Mouse (Mus musculus) neural tube, embryonic 15.5 days (tissue): ENCODE measurements around the gene Plcb4. TPM values are rescaled to one million over a fixed set of nuclear protein-coding genes. Genes with fewer than 3 reads are reported as not detected.

Experiments
- ATAC-seq: fragments of 200-750 bp; cut with Nextera tagmentation; 2 replicates; pipeline ENCODE4 v1.8.0; 2017; ENCODE audit warnings: mild to moderate bottlenecking, moderate TSS enrichment, moderate library complexity; ENCODE audit not compliant: low FRiP score
- H3K27ac ChIP-seq: fragments of 300-500 bp; sonication (generic); replicated peaks from 2 replicates; pipeline ENCODE4 v1.5.1; 2015; ENCODE audit warnings: mild to moderate bottlenecking, inconsistent platforms
- H3K27me3 ChIP-seq: fragments of 300-500 bp; sonication (generic); replicated peaks from 2 replicates; pipeline ENCODE4 v1.6.1; 2015; ENCODE audit warnings: inconsistent platforms
- H3K36me3 ChIP-seq: fragments of 300-500 bp; sonication (generic); 2 replicates; pipeline ENCODE4 v1.6.1; 2015; ENCODE audit warnings: inconsistent platforms
- H3K4me1 ChIP-seq: fragments of 300-500 bp; sonication (generic); 2 replicates; pipeline ENCODE4 v1.6.1; 2015; ENCODE audit warnings: inconsistent platforms
- H3K4me2 ChIP-seq: fragments of 300-500 bp; sonication (generic); 2 replicates; pipeline ENCODE4 v1.6.1; 2015; ENCODE audit warnings: inconsistent platforms, mild to moderate bottlenecking, moderate library complexity
- H3K4me3 ChIP-seq: fragments of 300-500 bp; sonication (generic); replicated peaks from 2 replicates; pipeline ENCODE4 v1.5.1; 2015; ENCODE audit warnings: mild to moderate bottlenecking, inconsistent platforms
- H3K9ac ChIP-seq: fragments of 300-500 bp; sonication (generic); replicated peaks from 2 replicates; pipeline ENCODE4 v1.6.1; 2015; ENCODE audit warnings: mild to moderate bottlenecking, inconsistent platforms
- H3K9me3 ChIP-seq: fragments of 300-500 bp; sonication (generic); replicated peaks from 2 replicates; pipeline ENCODE4 v1.6.1; 2016; ENCODE audit warnings: inconsistent platforms
- WGBS: fragments of 180-500 bp; shearing (Covaris S2); methylation state at CpG from one replicate; pipeline ENCODE4 v1.1.7; 2015; ENCODE audit warnings: mixed read lengths; 5-methylcytosine and 5-hydroxymethylcytosine counted together
- polyA plus RNA-seq: library from polyadenylated mRNA; unstranded; fragments of >200 nt; fragmentation: Nextera tagmentation; extraction: Ambion mirVana; gene quantifications from 2 replicates; pipeline ENCODE4 v1.2.1, GENCODE M21; 2015

Plcb4 gene
- polyA plus RNA-seq, 1 experiment from 2014 or later = 35.5 TPM

DNA sequence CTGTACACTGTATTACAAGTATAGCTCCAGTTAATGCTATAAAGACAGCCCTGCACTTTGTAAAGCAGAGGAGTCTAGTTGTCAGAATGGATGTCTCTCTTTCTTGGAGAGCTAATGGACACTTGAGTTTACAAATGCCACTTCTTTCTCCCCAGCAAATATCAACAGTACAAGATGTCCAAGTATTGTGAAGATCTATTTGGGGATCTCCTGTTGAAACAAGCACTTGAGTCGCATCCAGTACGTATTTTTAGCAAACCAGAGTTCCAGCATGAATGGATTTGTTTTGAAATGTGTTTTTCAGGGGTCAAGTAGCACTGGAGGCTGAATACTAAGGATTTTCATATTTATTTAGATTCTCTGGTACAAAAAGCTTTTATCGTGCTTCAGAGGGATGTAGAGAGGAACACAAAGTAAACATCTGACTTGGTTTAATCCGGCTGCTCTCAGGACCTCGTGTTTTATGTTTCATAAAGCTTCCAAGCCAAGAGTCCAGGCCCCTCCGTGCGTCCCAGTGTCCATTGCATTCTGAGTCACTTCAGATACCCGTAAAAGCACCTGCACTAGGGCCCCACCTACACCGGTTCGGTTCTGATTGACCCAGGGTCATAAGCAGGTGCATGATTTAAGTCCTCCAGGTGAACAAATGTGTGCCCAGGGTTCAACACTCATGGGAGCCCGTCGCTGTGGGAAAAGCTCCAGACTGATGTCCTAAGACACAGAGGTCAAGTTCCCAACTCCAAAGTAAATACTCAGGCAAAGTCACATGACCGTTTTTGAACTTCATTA lies 296.1 kb downstream of the Plcb4 start:
- Histone ChIP-seq H3K36me3 (peaks cover 10% of the 10 kb centered on the region), H3K9me3 (no peaks in the 10 kb centered on the region), H3K9ac (no peak overlapping the region), H3K4me2 (no peak overlapping the region), H3K4me3 (no peak overlapping the region), H3K27me3 (no peaks in the 10 kb centered on the region), H3K4me1 (peaks cover 5% of the 10 kb centered on the region), H3K27ac (no peak overlapping the region)
- no peak for ATAC-seq
- WGBS = 89% methylated on average over 13 of the region's 13 CpGs

DNA sequence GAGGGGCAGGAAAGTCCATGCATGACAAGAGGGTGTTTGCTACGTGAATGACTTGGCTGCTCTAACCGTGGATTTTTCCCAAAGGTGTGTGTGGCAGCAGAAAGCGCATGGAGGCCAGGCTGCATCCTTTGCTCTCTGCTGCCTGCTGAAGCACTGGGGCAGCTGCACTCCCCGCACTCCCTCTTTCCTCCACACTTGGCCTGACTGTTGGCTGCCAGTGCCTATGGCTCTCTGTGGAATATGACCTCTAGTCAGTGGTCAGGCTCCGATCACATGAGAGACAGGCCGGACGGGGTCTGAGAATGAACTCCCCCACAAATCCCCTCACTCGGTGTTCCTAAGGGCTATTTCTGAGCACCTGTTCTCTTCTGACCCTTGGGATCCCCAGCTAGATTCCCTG lies 297.0 kb downstream of the Plcb4 start:
- Histone ChIP-seq H3K27me3 (no peaks in the 10 kb centered on the region), H3K27ac (no peak overlapping the region), H3K4me2 (no peak overlapping the region), H3K4me3 (no peak overlapping the region), H3K36me3 (peaks cover 10% of the 10 kb centered on the region; the same call in 1 of the 2 replicates), H3K9me3 (no peaks in the 10 kb centered on the region), H3K4me1 (peaks cover 5% of the 10 kb centered on the region), H3K9ac (no peak overlapping the region)
- 90% methylated on average over 8 of the region's 8 CpGs for WGBS
- no peak for ATAC-seq

DNA sequence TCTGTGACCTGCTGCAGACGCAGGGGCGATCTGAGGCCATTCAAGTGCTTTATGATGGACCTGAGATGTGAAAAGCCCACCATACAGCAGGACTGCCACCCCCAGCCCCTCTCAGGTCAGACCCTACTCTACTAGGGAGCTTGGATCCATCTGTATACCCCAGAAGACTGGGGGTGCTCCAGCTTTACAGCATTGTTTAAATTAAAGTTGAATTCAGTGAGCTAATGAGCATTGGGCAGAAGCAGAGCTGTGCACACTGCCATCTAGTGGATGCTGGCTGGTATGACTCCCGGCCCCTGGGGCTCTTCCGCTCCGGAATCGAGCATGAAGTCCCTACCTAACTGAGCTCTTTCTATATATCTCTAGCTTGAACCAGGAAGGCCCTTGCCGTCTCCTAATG lies 298.9 kb downstream of the Plcb4 start:
- Histone ChIP-seq H3K36me3 (peaks cover 15% of the 10 kb centered on the region; the same call in 1 of the 2 replicates), H3K9me3 (no peaks in the 10 kb centered on the region), H3K4me3 (no peak overlapping the region), H3K4me2 (0 out of 2 replicates have a peak overlapping the region, but pooled peaks have one; percentile 27), H3K9ac (no peak overlapping the region), H3K4me1 (peaks cover 5% of the 10 kb centered on the region), H3K27me3 (no peaks in the 10 kb centered on the region), H3K27ac (no peak overlapping the region)
- ATAC-seq = peak; percentile 69
- 28% methylated on average over 7 of the region's 7 CpGs for whole genome bisulfite sequencing

DNA sequence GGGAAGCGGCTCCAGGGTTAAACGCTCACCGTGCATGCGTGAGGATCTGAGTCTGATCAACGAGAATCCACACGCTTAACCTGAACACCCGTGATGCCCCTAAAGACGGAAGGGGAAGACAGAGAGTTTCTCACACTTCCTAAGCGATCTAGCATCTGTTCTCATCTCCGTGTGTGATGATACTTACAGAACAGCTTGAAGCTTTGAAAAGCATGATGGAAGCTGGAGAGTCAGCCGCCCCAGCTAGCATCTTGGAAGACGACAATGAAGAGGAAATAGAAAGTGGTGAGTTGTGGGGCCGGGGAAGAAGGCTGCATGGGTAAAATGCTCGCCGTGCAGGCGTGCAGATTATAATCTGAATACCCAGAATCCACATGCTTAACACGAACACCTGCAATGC lies 299.6 kb downstream of the Plcb4 start:
- Histone ChIP-seq H3K36me3 (peaks cover 15% of the 10 kb centered on the region; the same call in 1 of the 2 replicates), H3K27me3 (no peaks in the 10 kb centered on the region), H3K4me2 (no peak overlapping the region), H3K4me1 (peaks cover 5% of the 10 kb centered on the region), H3K27ac (no peak overlapping the region), H3K4me3 (no peak overlapping the region), H3K9ac (no peak overlapping the region), H3K9me3 (no peaks in the 10 kb centered on the region)
- WGBS = 90% methylated on average over 17 of the region's 17 CpGs
- ATAC-seq = no peak

DNA sequence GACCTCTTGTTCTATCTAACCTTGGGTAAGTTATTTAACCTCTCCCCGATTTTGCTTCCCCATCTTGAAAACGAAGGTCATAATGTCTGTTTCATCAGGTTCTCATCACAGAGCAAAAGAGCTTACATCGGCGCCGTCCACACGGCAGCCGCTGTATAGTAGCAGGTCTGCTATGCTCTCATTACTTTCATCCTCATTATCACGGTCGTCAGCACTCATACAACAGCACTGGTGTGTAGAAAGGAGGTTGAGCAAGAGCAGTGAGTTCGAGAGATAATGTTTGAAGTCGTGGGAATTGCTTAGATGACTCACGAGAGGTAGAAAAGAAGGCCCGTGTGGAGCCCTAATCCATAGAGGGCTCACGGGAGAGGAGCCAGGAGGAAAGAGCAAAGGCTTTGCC lies 304.3 kb downstream of the Plcb4 start:
- 86% methylated on average over 14 of the region's 14 CpGs for WGBS
- H3K4me2 ChIP-seq = no peak overlapping the region
- ATAC-seq = no peak
- H3K9ac ChIP-seq = no peak overlapping the region
- H3K27me3 ChIP-seq = no peaks in the 10 kb centered on the region
- no peak overlapping the region for H3K4me3 ChIP-seq
- H3K36me3 ChIP-seq = peaks cover 8% of the 10 kb centered on the region; the same call in 1 of the 2 replicates
- no peak overlapping the region for H3K27ac ChIP-seq
- peaks cover 4% of the 10 kb centered on the region for H3K4me1 ChIP-seq
- H3K9me3 ChIP-seq = no peaks in the 10 kb centered on the region

DNA sequence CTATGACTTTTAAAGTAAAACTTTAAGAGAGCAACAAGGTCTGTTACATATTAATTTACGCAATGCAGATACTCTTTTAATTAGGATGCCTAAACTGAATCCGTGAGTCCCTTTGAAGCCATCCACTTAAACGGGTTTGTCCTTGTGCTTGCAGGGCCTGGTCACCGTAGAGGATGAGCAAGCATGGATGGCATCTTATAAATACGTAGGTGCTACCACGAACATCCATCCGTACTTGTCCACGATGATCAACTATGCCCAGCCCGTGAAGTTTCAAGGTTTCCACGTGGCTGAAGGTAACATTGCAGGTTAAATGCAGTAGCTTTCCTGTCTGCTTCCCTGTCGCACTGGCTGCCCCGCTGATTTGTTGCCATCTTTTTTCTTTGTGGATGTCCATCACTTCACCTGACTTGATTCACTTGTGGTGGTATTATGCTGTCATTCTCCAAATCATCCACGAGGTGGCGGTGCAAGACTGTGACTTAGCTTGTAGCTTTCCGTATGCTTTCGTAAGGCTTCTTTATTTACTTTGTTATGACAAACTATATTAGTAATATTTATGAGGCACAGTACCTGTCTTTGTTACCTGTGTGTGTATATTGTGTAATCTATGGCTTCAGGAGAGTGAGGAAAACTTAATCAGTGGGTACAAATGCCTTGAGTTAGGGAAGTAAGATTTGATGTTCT lies 308.2 kb downstream of the Plcb4 start:
- Histone ChIP-seq H3K4me3 (no peak overlapping the region), H3K4me1 (peaks cover 9% of the 10 kb centered on the region), H3K27me3 (no peaks in the 10 kb centered on the region), H3K36me3 (peaks cover 5% of the 10 kb centered on the region; the same call in 1 of the 2 replicates), H3K9ac (no peak overlapping the region), H3K9me3 (no peaks in the 10 kb centered on the region), H3K4me2 (no peak overlapping the region), H3K27ac (no peak overlapping the region)
- WGBS = 61% methylated on average over 16 of the region's 16 CpGs
- ATAC-seq = peak; percentile 23; the same call in 1 of the 2 replicates

DNA sequence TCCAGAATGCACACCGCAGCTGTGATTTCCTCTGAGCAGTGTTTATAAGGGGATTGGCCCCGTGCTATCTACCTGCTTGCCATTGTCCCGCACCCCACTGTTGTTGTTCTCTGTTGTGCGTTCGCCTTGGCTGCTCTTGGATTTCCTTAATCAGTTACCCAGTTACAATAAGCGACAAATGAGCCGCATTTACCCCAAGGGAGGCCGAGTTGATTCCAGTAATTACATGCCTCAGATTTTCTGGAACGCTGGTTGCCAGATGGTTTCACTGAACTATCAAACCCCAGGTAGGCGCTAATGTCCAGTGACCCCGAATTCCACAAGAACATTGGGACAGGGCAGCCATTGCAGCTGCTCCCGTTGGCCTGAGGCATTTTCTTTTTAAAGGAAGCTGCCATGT lies 309.3 kb downstream of the Plcb4 start:
- Histone ChIP-seq H3K4me3 (no peak overlapping the region), H3K27ac (no peak overlapping the region), H3K4me2 (0 out of 2 replicates have a peak overlapping the region, but pooled peaks have one; percentile 1), H3K9me3 (no peaks in the 10 kb centered on the region), H3K27me3 (no peaks in the 10 kb centered on the region), H3K4me1 (peaks cover 9% of the 10 kb centered on the region), H3K9ac (no peak overlapping the region), H3K36me3 (peaks cover 3% of the 10 kb centered on the region; the same call in 1 of the 2 replicates)
- ATAC-seq = 0 out of 2 replicates have a peak, but pooled peaks have one; percentile 13
- 39% methylated on average over 12 of the region's 12 CpGs for WGBS

DNA sequence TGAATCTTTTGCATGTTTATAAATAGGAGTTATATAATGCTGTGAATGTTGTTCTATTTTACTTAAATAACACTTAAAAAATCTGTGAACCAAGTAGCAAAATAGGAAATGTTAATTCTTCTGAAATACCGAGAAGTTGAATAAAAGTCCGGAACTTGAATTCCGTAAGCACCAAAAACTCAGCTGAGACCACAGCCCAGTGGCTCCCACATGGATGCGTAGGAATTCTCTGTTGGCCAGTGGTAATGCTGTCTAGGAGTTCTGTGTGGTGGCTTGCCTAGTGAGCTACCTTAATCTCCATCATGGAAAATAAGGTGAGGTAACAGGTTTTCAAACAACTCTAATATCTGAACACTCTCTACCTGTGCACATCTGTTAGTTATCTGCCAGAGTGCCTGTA lies 312.1 kb downstream of the Plcb4 start:
- H3K9ac ChIP-seq = no peak overlapping the region
- 97% methylated on average over 4 of the region's 4 CpGs for WGBS
- peaks cover 8% of the 10 kb centered on the region; the same call in 1 of the 2 replicates for H3K36me3 ChIP-seq
- H3K4me2 ChIP-seq = no peak overlapping the region
- peaks cover 9% of the 10 kb centered on the region for H3K4me1 ChIP-seq
- no peak overlapping the region for H3K27ac ChIP-seq
- no peaks in the 10 kb centered on the region for H3K9me3 ChIP-seq
- no peaks in the 10 kb centered on the region for H3K27me3 ChIP-seq
- no peak for ATAC-seq
- no peak overlapping the region for H3K4me3 ChIP-seq

DNA sequence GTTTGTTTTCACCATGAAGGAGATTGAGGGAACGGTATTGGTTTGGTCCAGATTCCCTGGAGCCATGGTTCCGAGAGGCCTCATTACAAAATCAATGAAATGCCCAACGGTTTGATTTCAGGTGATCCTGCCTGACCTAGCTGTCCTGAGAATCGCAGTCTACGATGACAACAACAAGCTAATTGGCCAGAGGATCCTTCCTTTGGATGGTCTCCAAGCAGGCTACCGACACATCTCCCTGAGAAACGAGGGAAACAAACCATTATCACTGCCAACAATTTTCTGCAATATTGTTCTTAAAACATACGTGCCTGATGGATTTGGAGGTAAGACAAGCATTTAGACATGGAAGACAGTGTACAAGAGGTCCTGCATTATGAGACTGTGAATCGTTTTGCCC lies 317.2 kb downstream of the Plcb4 start:
- H3K9me3 ChIP-seq = no peaks in the 10 kb centered on the region

DNA sequence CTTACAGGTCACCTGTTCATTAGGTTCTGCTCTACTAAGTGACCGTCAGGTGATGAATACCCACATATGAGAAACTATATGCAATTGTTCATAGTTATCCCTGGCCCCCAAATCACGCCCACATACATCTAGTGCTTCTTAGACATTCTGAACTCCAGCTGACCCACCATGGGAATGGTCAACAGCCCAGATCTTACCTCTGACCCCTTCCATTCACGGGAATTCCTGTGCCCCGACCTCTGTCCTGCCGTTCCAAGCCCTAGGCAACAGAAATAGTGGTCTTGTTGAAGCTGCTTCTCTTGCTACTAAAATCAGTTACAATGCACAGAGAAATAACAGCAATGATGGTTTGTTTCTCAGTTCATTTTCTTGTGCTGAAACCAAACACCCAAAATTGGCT lies 320.0 kb downstream of the Plcb4 start:
- H3K4me3 ChIP-seq = no peak overlapping the region
- H3K9ac ChIP-seq = no peak overlapping the region
- ATAC-seq = no peak
- 61% methylated on average over 5 of the region's 5 CpGs for WGBS
- H3K27me3 ChIP-seq = no peaks in the 10 kb centered on the region
- H3K4me1 ChIP-seq = no peaks in the 10 kb centered on the region
- H3K27ac ChIP-seq = no peak overlapping the region
- no peaks in the 10 kb centered on the region for H3K9me3 ChIP-seq
- H3K4me2 ChIP-seq = no peak overlapping the region
- 0 out of 2 replicates have a peak, but pooled peaks cover 11% of the 10 kb centered on the region for H3K36me3 ChIP-seq

More for the DNA sequence above, 317.2 kb downstream of the Plcb4 start:
- Histone ChIP-seq H3K4me1 (no peaks in the 10 kb centered on the region), H3K9ac (no peak overlapping the region), H3K27me3 (no peaks in the 10 kb centered on the region), H3K36me3 (peaks cover 12% of the 10 kb centered on the region; the same call in 1 of the 2 replicates), H3K4me3 (no peak overlapping the region), H3K4me2 (no peak overlapping the region), H3K27ac (no peak overlapping the region)
- ATAC-seq = no peak
- 81% methylated on average over 9 of the region's 9 CpGs for WGBS

DNA sequence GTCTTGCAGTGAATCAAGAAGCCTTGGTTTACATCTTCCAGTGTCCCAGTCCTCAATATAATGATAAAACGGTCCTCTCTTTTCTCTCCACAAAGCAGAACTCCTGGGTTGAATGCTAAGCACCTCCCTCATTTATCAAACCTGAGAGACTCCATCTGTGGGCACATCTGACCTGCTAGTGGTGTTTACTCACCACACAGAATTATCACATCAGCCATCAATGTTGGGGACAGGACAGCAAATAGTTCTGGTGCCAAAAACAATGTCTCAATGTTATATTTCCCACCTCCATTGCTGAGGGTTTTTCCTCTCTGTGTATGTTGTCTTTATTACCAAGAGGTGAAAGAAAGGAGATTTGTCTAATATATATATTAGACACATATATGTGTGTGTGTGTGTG lies 321.6 kb downstream of the Plcb4 start:
- H3K4me3 ChIP-seq = no peak overlapping the region
- H3K4me2 ChIP-seq = no peak overlapping the region
- H3K4me1 ChIP-seq = no peaks in the 10 kb centered on the region
- 67% methylated on average over 1 of the region's 1 CpGs for WGBS
- no peaks in the 10 kb centered on the region for H3K27me3 ChIP-seq
- ATAC-seq = no peak
- no peak overlapping the region for H3K27ac ChIP-seq
- no peaks in the 10 kb centered on the region for H3K9me3 ChIP-seq
- no peak overlapping the region for H3K9ac ChIP-seq
- H3K36me3 ChIP-seq = peaks cover 22% of the 10 kb centered on the region; the same call in 1 of the 2 replicates

DNA sequence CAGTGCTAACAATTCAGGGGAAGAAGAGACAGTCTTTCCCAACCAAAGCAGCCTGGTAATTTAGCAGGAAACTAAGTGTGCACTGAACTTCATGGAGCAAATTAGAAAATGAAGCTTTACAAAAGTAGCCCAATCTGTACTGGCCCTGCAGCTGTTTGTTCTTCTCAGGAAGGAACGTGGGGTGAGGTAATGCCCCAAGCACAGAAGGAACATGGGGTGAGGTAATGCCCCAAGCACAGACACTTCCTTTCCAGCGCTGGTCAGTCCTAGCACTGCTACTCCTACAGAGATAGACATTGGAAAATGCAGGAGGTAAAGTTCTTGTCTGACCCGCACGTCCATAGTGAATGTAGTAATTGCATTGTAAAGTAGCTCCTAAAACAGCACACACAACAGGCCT lies 325.2 kb downstream of the Plcb4 start:
- H3K9me3 ChIP-seq = no peaks in the 10 kb centered on the region
- H3K9ac ChIP-seq = no peak overlapping the region
- no peaks in the 10 kb centered on the region for H3K4me1 ChIP-seq
- H3K4me3 ChIP-seq = no peak overlapping the region
- H3K27ac ChIP-seq = no peak overlapping the region
- peaks cover 18% of the 10 kb centered on the region; the same call in 1 of the 2 replicates for H3K36me3 ChIP-seq
- no peaks in the 10 kb centered on the region for H3K27me3 ChIP-seq
- WGBS = 85% methylated on average over 4 of the region's 4 CpGs
- no peak overlapping the region for H3K4me2 ChIP-seq
- ATAC-seq = no peak
